Mouse (Mus musculus): Measurements from ENCODE around the gene Pknox2. TPM values are rescaled to one million over a fixed set of nuclear protein-coding genes. Genes with fewer than 3 reads are reported as not detected.

The Pknox2 gene
- polyA plus RNA-seq, 1 experiment from 2014 or later: 5.4 TPM

DNA sequence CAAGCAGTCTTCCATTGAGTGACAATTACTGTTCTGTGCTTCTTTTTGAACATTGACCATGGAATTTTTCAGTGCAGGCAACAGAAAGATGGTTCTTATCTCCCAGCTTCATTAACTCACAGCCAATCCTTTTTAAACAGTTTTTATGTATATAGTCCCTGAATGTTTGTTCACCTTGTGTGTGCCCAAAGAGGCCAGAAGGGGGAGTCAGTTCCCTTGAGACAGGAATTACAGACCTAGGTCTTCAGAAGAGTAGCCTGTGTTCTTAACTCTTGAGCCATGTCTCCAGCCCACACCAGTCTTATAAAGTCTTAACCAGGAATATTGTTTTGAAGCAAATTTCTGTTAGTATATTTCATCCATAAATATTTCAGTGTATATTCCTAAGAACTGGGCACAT lies 270.4 kb downstream of the Pknox2 start:
- H3K4me3 ChIP-seq (ENCODE audit: low read length): no peak overlapping the region
- ATAC-seq (ENCODE audit: low FRiP score, low TSS enrichment): no peak

DNA sequence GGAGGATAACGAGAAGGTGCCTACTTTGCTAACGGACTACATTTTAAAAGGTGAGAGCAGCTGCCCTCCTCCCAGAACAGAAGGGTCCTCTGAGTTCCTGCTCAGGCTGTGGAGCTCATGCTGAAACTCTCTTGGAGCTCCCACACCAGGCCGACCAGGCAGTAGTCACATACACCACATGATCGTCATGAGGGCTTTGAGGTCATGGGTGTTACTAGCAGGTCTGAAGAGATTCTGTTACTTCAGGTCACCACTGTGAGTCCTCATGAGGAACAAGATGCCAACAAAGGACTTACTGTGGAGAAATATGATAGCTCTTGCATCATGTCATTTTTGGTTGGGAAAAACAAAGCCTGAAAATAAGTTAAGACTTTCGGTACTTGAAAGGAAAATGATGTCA lies 270.9 kb downstream of the Pknox2 start:
- Histone ChIP-seq H3K4me1 (ENCODE audit: control insufficient read depth, insufficient read depth, low read length) (no peaks in the 10 kb centered on the region), H3K27ac (ENCODE audit: low read depth, low read length) (no peak overlapping the region), H3K9me3 (ENCODE audit: control insufficient read depth, low read length) (no peaks in the 10 kb centered on the region), H3K36me3 (ENCODE audit: control insufficient read depth, insufficient read depth, low read length) (no peaks in the 10 kb centered on the region), H3K4me3 (ENCODE audit: low read length) (no peak overlapping the region), H3K4me2 (replicated peaks; ENCODE audit: low read depth, low read length) (no peak overlapping the region), H3K27me3 (ENCODE audit: control insufficient read depth, insufficient read depth, low read length) (no peaks in the 10 kb centered on the region), H3K9ac (ENCODE audit: low read depth, low read length) (no peak overlapping the region)
- 80% methylated on average over 5 of the region's 5 CpGs for WGBS
- no peak for ATAC-seq (ENCODE audit: low FRiP score, low TSS enrichment)

More for the DNA sequence above, 270.4 kb downstream of the Pknox2 start:
- Histone ChIP-seq H3K27me3 (ENCODE audit: control insufficient read depth, insufficient read depth, low read length) (no peaks in the 10 kb centered on the region), H3K4me2 (replicated peaks; ENCODE audit: low read depth, low read length) (no peak overlapping the region), H3K4me1 (ENCODE audit: control insufficient read depth, insufficient read depth, low read length) (no peaks in the 10 kb centered on the region), H3K9me3 (ENCODE audit: control insufficient read depth, low read length) (no peaks in the 10 kb centered on the region), H3K36me3 (ENCODE audit: control insufficient read depth, insufficient read depth, low read length) (no peaks in the 10 kb centered on the region), H3K9ac (ENCODE audit: low read depth, low read length) (no peak overlapping the region), H3K27ac (ENCODE audit: low read depth, low read length) (no peak overlapping the region)

DNA sequence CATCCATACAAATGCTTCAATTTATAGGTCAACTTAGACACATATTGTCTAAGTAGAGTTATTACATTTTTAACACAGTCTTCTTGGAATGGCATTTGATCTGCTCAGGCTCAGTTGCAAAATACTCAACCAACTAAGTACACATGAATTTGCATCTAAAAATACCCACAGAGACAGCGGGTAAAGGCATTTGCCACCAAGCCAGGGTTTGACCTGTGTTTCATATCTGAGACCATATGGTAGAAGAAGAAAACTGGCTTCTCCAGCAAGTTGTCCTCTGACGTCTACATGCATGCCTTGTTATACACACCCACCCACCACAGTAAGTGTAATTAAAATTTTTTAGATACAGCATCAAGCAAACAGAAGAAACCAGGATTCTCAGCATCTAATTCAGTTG lies 273.4 kb downstream of the Pknox2 start:
- H3K27ac ChIP-seq (ENCODE audit: low read depth, low read length): no peak overlapping the region
- 82% methylated on average over 2 of the region's 2 CpGs for WGBS
- no peaks in the 10 kb centered on the region for H3K4me1 ChIP-seq (ENCODE audit: control insufficient read depth, insufficient read depth, low read length)

DNA sequence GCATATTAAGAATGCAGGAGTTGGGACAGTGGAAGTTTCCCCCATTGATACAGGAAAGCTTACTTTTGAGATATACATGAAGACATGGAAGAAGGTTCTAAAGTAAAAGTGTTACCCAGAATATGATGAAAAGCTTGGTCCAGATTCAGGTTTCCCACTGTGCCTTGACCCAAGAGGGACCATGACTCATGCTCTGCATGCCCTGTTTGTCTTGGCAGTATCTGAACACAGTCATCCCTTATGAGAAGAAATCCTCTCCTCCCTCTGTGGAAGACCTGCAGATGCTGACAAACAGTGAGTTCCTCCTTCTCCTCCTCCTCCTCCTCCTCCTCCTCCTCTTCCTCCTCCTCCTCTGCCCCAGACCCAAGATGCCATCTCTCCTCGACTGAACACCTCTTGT lies 276.9 kb downstream of the Pknox2 start:
- Histone ChIP-seq H3K27ac (ENCODE audit: low read depth, low read length) (no peak overlapping the region), H3K36me3 (ENCODE audit: control insufficient read depth, insufficient read depth, low read length) (no peaks in the 10 kb centered on the region), H3K9ac (ENCODE audit: low read depth, low read length) (no peak overlapping the region), H3K4me2 (replicated peaks; ENCODE audit: low read depth, low read length) (no peak overlapping the region), H3K4me3 (ENCODE audit: low read length) (no peak overlapping the region), H3K9me3 (ENCODE audit: control insufficient read depth, low read length) (no peaks in the 10 kb centered on the region), H3K27me3 (ENCODE audit: control insufficient read depth, insufficient read depth, low read length) (no peaks in the 10 kb centered on the region), H3K4me1 (ENCODE audit: control insufficient read depth, insufficient read depth, low read length) (no peaks in the 10 kb centered on the region)
- WGBS: 15% methylated on average over 1 of the region's 1 CpGs
- ATAC-seq (ENCODE audit: low FRiP score, low TSS enrichment): no peak

More for the DNA sequence above, 273.4 kb downstream of the Pknox2 start:
- H3K4me2 ChIP-seq (replicated peaks; ENCODE audit: low read depth, low read length): no peak overlapping the region
- H3K9ac ChIP-seq (ENCODE audit: low read depth, low read length): no peak overlapping the region
- H3K9me3 ChIP-seq (ENCODE audit: control insufficient read depth, low read length): no peaks in the 10 kb centered on the region
- no peak for ATAC-seq (ENCODE audit: low FRiP score, low TSS enrichment)
- no peak overlapping the region for H3K4me3 ChIP-seq (ENCODE audit: low read length)
- no peaks in the 10 kb centered on the region for H3K36me3 ChIP-seq (ENCODE audit: control insufficient read depth, insufficient read depth, low read length)
- H3K27me3 ChIP-seq (ENCODE audit: control insufficient read depth, insufficient read depth, low read length): no peaks in the 10 kb centered on the region

DNA sequence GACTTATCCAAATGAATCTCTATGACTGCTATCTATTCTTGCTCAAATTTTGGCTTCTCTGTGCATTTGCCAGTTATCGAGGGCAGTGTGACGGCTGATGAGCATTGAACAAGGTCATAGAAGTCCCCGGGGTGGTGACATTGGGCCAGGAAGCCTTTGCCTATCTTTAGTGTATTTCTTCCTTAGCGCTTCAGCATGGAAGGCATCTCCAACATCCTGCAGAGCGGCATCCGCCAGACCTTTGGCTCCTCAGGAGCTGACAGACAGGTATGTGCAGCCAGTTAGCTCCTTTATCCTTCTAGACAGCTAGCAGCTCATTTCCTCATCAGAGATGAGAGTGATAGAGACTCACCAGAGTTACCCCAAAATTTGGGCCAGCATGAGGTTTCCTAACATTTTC lies 278.5 kb downstream of the Pknox2 start:
- Histone ChIP-seq H3K27ac (ENCODE audit: low read depth, low read length) (no peak overlapping the region), H3K4me2 (replicated peaks; ENCODE audit: low read depth, low read length) (no peak overlapping the region), H3K36me3 (ENCODE audit: control insufficient read depth, insufficient read depth, low read length) (no peaks in the 10 kb centered on the region), H3K9me3 (ENCODE audit: control insufficient read depth, low read length) (no peaks in the 10 kb centered on the region), H3K4me1 (ENCODE audit: control insufficient read depth, insufficient read depth, low read length) (no peaks in the 10 kb centered on the region), H3K27me3 (ENCODE audit: control insufficient read depth, insufficient read depth, low read length) (no peaks in the 10 kb centered on the region), H3K4me3 (ENCODE audit: low read length) (no peak overlapping the region), H3K9ac (ENCODE audit: low read depth, low read length) (no peak overlapping the region)
- WGBS: 87% methylated on average over 6 of the region's 6 CpGs
- ATAC-seq (ENCODE audit: low FRiP score, low TSS enrichment): no peak

DNA sequence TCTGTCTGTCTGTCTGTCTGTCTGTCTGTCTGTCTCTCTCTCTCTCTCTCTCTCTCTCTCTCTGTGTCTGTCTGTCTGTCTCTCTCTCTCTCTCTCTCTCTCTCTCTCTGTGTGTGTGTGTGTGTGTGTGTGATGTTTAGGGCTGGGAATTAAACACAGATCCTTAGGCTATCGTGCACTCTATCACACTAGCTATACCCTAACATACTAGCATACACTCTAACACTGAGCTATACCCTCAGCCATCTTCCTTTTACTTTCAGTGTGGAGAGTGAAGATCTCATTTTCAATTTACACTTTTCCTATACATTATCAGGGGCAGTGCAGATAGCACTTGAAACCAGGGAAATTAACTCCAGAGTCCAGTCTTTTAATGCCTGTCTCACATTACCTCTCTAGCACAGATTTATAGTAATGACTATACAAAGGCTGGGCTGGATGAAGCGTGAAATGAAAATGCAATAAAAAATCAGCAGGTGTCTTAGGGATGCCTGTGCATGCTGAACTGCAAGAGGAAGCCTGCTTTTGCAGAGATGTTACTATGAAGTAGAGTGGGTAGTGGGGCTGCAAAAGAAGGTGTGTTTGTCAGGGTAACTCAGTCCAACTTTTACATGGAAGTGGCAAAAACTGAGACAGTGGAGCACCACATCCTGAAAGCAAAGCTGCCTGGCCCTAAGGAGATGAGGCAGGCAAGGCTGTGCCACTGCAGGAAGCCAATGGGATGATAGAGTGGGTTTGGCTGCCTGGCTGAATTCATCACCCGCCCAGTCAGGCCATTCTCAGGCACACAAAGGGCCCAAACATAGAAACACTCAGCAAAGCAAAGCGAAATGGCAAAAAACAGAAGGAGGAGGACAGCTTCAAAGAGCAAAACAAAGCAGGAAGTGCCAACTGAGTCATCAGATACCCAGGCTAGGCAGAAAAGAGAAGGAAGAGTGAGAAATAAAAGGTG lies 282.1 kb downstream of the Pknox2 start:
- Histone ChIP-seq H3K4me3 (ENCODE audit: low read length) (no peak overlapping the region), H3K9ac (ENCODE audit: low read depth, low read length) (no peak overlapping the region), H3K27me3 (ENCODE audit: control insufficient read depth, insufficient read depth, low read length) (no peaks in the 10 kb centered on the region), H3K9me3 (ENCODE audit: control insufficient read depth, low read length) (no peaks in the 10 kb centered on the region), H3K4me2 (replicated peaks; ENCODE audit: low read depth, low read length) (no peak overlapping the region), H3K36me3 (ENCODE audit: control insufficient read depth, insufficient read depth, low read length) (no peaks in the 10 kb centered on the region), H3K27ac (ENCODE audit: low read depth, low read length) (no peak overlapping the region), H3K4me1 (ENCODE audit: control insufficient read depth, insufficient read depth, low read length) (no peaks in the 10 kb centered on the region)
- WGBS: 34% methylated on average over 4 of the region's 4 CpGs
- peak; percentile 60 for ATAC-seq (ENCODE audit: low FRiP score, low TSS enrichment)

DNA sequence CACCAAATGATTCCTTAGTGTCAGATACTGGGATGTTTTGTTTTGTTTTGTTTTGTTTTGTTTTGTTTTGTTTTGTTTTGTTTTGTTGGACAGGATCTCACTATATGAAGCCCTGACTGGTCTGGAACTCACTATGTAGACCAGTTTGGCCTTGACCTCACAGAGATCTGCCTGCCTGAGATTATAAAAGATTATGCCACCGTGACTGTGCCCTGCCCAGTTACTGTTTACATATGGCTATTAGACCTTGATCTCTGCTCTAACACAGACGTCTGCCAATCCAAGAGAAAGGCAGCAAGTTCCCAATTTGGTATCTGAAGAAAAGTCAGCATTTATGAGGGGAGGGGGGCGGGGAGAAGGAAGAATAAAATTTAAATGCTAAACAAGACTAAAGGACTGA lies 283.5 kb downstream of the Pknox2 start:
- no peaks in the 10 kb centered on the region for H3K4me1 ChIP-seq (ENCODE audit: control insufficient read depth, insufficient read depth, low read length)
- ATAC-seq (ENCODE audit: low FRiP score, low TSS enrichment): no peak
- H3K9me3 ChIP-seq (ENCODE audit: control insufficient read depth, low read length): no peaks in the 10 kb centered on the region
- no peak overlapping the region for H3K4me2 ChIP-seq (replicated peaks; ENCODE audit: low read depth, low read length)
- no peaks in the 10 kb centered on the region for H3K27me3 ChIP-seq (ENCODE audit: control insufficient read depth, insufficient read depth, low read length)
- WGBS: 51% methylated on average over 3 of the region's 3 CpGs
- H3K27ac ChIP-seq (ENCODE audit: low read depth, low read length): no peak overlapping the region
- H3K4me3 ChIP-seq (ENCODE audit: low read length): no peak overlapping the region
- H3K9ac ChIP-seq (ENCODE audit: low read depth, low read length): no peak overlapping the region
- no peaks in the 10 kb centered on the region for H3K36me3 ChIP-seq (ENCODE audit: control insufficient read depth, insufficient read depth, low read length)

DNA sequence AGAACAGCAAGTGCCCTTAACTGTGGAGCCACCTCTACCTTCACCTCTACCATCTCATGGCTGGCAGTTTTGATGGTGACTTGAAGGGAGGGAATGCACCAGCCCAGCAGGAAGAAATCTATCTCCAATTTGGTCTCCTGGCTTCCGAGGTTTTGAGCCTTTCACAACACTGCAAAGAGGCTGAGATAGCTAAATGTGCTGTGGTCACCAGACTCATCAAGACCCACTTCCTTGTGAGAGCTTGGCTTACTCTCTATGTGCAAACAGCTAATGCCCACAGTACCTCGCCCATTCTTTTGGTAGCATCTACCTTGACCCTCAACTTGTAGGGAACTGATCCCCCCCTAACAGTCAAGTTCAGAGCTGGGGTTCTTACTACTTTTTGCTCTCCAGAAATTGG lies 284.6 kb downstream of the Pknox2 start:
- Histone ChIP-seq H3K4me1 (ENCODE audit: control insufficient read depth, insufficient read depth, low read length) (no peaks in the 10 kb centered on the region), H3K9ac (ENCODE audit: low read depth, low read length) (no peak overlapping the region), H3K27ac (ENCODE audit: low read depth, low read length) (no peak overlapping the region), H3K4me3 (ENCODE audit: low read length) (no peak overlapping the region), H3K27me3 (ENCODE audit: control insufficient read depth, insufficient read depth, low read length) (no peaks in the 10 kb centered on the region), H3K36me3 (ENCODE audit: control insufficient read depth, insufficient read depth, low read length) (no peaks in the 10 kb centered on the region), H3K9me3 (ENCODE audit: control insufficient read depth, low read length) (no peaks in the 10 kb centered on the region), H3K4me2 (replicated peaks; ENCODE audit: low read depth, low read length) (no peak overlapping the region)
- ATAC-seq (ENCODE audit: low FRiP score, low TSS enrichment): no peak
- WGBS: 79% methylated on average over 2 of the region's 2 CpGs

DNA sequence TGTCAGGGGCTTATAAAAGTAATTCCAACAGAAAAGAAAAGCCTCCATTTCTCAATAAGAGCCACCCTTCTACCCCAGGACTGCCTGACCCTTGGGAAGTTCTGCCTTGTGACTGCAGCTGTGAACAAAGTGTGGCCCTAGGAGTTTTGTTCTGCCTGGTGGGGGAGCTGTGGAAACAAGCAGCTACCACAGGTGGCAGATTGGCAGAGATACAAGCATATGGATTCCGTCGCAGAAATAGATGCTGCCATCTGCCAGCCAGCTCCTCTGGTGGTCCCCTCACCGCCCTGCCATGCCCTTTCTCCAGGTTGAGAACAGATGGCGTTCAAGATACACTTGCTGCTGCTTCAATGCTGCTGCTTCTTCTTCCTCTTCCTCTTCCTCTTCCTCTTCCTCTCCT lies 288.5 kb downstream of the Pknox2 start:
- no peaks in the 10 kb centered on the region for H3K9me3 ChIP-seq (ENCODE audit: control insufficient read depth, low read length)
- H3K9ac ChIP-seq (ENCODE audit: low read depth, low read length): no peak overlapping the region
- H3K36me3 ChIP-seq (ENCODE audit: control insufficient read depth, insufficient read depth, low read length): no peaks in the 10 kb centered on the region
- WGBS: 45% methylated on average over 4 of the region's 4 CpGs
- no peak for ATAC-seq (ENCODE audit: low FRiP score, low TSS enrichment)
- H3K27ac ChIP-seq (ENCODE audit: low read depth, low read length): no peak overlapping the region
- H3K27me3 ChIP-seq (ENCODE audit: control insufficient read depth, insufficient read depth, low read length): no peaks in the 10 kb centered on the region
- no peaks in the 10 kb centered on the region for H3K4me1 ChIP-seq (ENCODE audit: control insufficient read depth, insufficient read depth, low read length)
- H3K4me2 ChIP-seq (replicated peaks; ENCODE audit: low read depth, low read length): no peak overlapping the region
- no peak overlapping the region for H3K4me3 ChIP-seq (ENCODE audit: low read length)

Data from kidney, embryonic 14.5 days (tissue).